In the genomic region with DNA sequence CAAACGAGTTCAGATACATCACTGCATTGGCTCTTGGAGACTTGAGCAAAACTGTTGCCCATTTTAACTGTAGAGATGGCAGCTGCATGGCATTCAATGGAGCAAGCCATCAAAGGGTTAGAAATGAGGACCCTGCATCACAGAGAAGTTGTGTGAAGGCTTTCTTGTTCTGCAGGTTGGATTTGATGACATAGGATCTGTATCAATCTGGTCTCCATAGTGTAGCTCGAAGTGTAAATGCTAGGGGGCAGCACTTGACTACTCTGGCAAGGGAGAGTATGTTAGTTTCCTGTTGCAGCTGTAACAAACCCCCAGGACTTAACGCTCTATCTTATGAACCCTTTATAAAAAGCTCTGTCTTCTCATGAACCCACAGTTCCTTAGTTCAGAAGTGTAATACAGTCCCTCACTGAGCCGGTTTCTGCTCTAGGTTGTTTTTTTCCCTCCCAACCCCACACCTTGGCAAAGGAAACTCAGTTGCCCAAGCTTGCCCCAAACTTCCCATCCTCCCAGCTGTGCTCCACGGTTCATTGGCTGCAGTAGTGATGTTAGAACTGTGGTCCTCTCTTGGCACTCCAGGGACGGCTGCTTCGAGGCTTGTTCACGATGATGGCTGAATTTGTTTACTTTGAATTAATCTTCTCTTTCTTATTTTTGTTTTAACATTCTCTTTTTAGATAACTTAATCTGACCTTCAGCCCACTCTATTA, we compare ENCODE assay signal across 7 mouse cellular contexts.
DNase-seq lines count a peak whose midpoint lies in the region; ATAC-seq and TF ChIP-seq lines count a peak whose summit lies in the region.

No protein-coding gene starts in this region.

- ATAC-seq in liver, embryonic 11.5 days (replicated peaks; ENCODE audit: low FRiP score): no peak
- ATAC-seq in forebrain, embryonic 16.5 days: peak; percentile 72

- H3K4me1 ChIP-seq in liver, embryonic 11.5 days (replicated peaks; ENCODE audit: control insufficient read depth, insufficient read depth, low read length): no peaks in the 10 kb centered on the region
- no peaks in the 10 kb centered on the region for H3K4me1 ChIP-seq in ES-Bruce4 (ENCODE audit: control insufficient read depth, insufficient read depth, low read length)
- H3K4me1 ChIP-seq in forebrain, embryonic 16.5 days (replicated peaks; ENCODE audit: control insufficient read depth, insufficient read depth, low read length): 0 out of 2 replicates have a peak, but pooled peaks cover 3% of the 10 kb centered on the region

- no peaks in the 10 kb centered on the region for H3K9me3 ChIP-seq in liver, embryonic 11.5 days (ENCODE audit: control insufficient read depth, low read length)
- H3K9me3 ChIP-seq in ES-Bruce4 (replicated peaks; ENCODE audit: control insufficient read depth, insufficient read depth, low read length, poor library complexity, severe bottlenecking): no peaks in the 10 kb centered on the region
- H3K9me3 ChIP-seq in forebrain, embryonic 16.5 days (ENCODE audit: control insufficient read depth, low read length): no peaks in the 10 kb centered on the region

- peak; percentile 8 for TF ChIP-seq CTCF in ES-Bruce4 (IDR thresholded peaks at IDR 0.05; ENCODE audit: low read depth, low read length)

- no peak overlapping the region for H3K27ac ChIP-seq in liver, embryonic 11.5 days (ENCODE audit: low read depth, low read length)
- H3K27ac ChIP-seq in ES-Bruce4 (ENCODE audit: insufficient read depth, low read length): no peak overlapping the region
- H3K27ac ChIP-seq in forebrain, embryonic 16.5 days (ENCODE audit: low read length): no peak overlapping the region

- H3K4me2 ChIP-seq in liver, embryonic 11.5 days: no peak overlapping the region
- no peak overlapping the region for H3K4me2 ChIP-seq in forebrain, embryonic 16.5 days (ENCODE audit: low read length)

- TF ChIP-seq EP300 in ES-Bruce4 (IDR thresholded peaks at IDR 0.05; ENCODE audit: insufficient read depth, low read depth, low read length): no peak

- peak; percentile 17 for DNase-seq in liver
- DNase-seq in liver, embryonic 11.5 days (ENCODE audit: low spot score): no peak
- DNase-seq in adrenal gland, postnatal 36 days: peak; percentile 26 to 62
- peak; percentile 53 to 54 for DNase-seq in layer of hippocampus, postnatal 10 days (ENCODE audit: low spot score in 2 of 2)
- peak; percentile 53 for DNase-seq in splenic B cell, adult 2 months (ENCODE audit: low read depth, low spot score)

- no peak for TF ChIP-seq POLR2A in ES-Bruce4 (IDR thresholded peaks at IDR 0.05; ENCODE audit: insufficient read depth, low read length)

- no peaks in the 10 kb centered on the region for H3K27me3 ChIP-seq in liver, embryonic 11.5 days (replicated peaks; ENCODE audit: control insufficient read depth, insufficient read depth, low read length)
- H3K27me3 ChIP-seq in ES-Bruce4 (ENCODE audit: control insufficient read depth, insufficient read depth, low read length, poor library complexity, severe bottlenecking): no peaks in the 10 kb centered on the region
- H3K27me3 ChIP-seq in forebrain, embryonic 16.5 days (replicated peaks; ENCODE audit: control insufficient read depth, insufficient read depth, low read length): no peaks in the 10 kb centered on the region
- H3K27me3 ChIP-seq in splenic B cell, adult 2 months (ENCODE audit: control insufficient read depth, insufficient read depth, low read length, poor library complexity, severe bottlenecking): no peaks in the 10 kb centered on the region

- no peaks in the 10 kb centered on the region for H3K36me3 ChIP-seq in liver, embryonic 11.5 days (ENCODE audit: control insufficient read depth, insufficient read depth, low read length)
- H3K36me3 ChIP-seq in ES-Bruce4 (ENCODE audit: control insufficient read depth, insufficient read depth, low read length, poor library complexity, severe bottlenecking): no peaks in the 10 kb centered on the region
- no peaks in the 10 kb centered on the region for H3K36me3 ChIP-seq in forebrain, embryonic 16.5 days (ENCODE audit: control insufficient read depth, insufficient read depth)
- no peaks in the 10 kb centered on the region for H3K36me3 ChIP-seq in splenic B cell, adult 2 months (ENCODE audit: control insufficient read depth, insufficient read depth, low read length, poor library complexity, severe bottlenecking)

- H3K9ac ChIP-seq in liver, embryonic 11.5 days (ENCODE audit: low read depth, low read length): no peak overlapping the region
- H3K9ac ChIP-seq in ES-Bruce4 (ENCODE audit: low read depth, poor library complexity, severe bottlenecking): no peak overlapping the region
- H3K9ac ChIP-seq in forebrain, embryonic 16.5 days (replicated peaks; ENCODE audit: low read depth, low read length): no peak overlapping the region

- H3K4me3 ChIP-seq in liver, embryonic 11.5 days (ENCODE audit: low read depth, low read length): no peak overlapping the region
- H3K4me3 ChIP-seq in ES-Bruce4 (ENCODE audit: low read depth, low read length): no peak overlapping the region
- H3K4me3 ChIP-seq in forebrain, embryonic 16.5 days (replicated peaks; ENCODE audit: low read length): no peak overlapping the region

- WGBS in liver, embryonic 11.5 days: 75% methylated on average over 8 of the region's 8 CpGs
- WGBS in forebrain, embryonic 16.5 days: 33% methylated on average over 8 of the region's 8 CpGs
